Mouse (Mus musculus) midbrain, embryonic 10.5 days (tissue): ENCODE measurements around the gene AI987944. TPM values are rescaled to one million over a fixed set of nuclear protein-coding genes. Genes with fewer than 3 reads are reported as not detected.

Source experiments
- DNase-seq: peaks from one replicate; pipeline ENCODE4 v3.0.0-alpha.2; 2017; ENCODE audit warnings: low spot score
- H3K27ac ChIP-seq: fragments of 300-500 bp; sonication (generic); replicated peaks from 2 replicates; pipeline ENCODE4 v1.5.1; 2016; ENCODE audit warnings: mild to moderate bottlenecking
- H3K27me3 ChIP-seq: fragments of 300-500 bp; sonication (generic); 2 replicates; pipeline ENCODE4 v1.6.1; 2016; ENCODE audit warnings: low read depth, mild to moderate bottlenecking; ENCODE audit not compliant: poor library complexity, severe bottlenecking
- H3K36me3 ChIP-seq: fragments of 300-500 bp; sonication (generic); 2 replicates; pipeline ENCODE4 v1.6.1; 2016; ENCODE audit warnings: mild to moderate bottlenecking, moderate library complexity
- H3K4me1 ChIP-seq: fragments of 300-500 bp; sonication (generic); 2 replicates; pipeline ENCODE4 v1.6.1; 2016
- H3K4me3 ChIP-seq: fragments of 300-500 bp; sonication (generic); 2 replicates; pipeline ENCODE4 v1.5.1; 2016; ENCODE audit warnings: mild to moderate bottlenecking, moderate library complexity
- H3K9me3 ChIP-seq: fragments of 300-500 bp; sonication (generic); replicated peaks from 2 replicates; pipeline ENCODE4 v1.6.1; 2016; ENCODE audit warnings: mild to moderate bottlenecking
- WGBS: fragments of 180-500 bp; shearing (Covaris S2); methylation state at CpG from one replicate; pipeline ENCODE4 v1.1.7; 2016; 5-methylcytosine and 5-hydroxymethylcytosine counted together
- polyA plus RNA-seq: library from polyadenylated mRNA; unstranded; fragments of >200 nt; fragmentation: Nextera tagmentation; extraction: Ambion mirVana; gene quantifications from 2 replicates; pipeline ENCODE4 v1.2.1, GENCODE M21; 2016

Gene AI987944
- polyA plus RNA-seq: 11.0 and 11.9 TPM in 2 replicates

DNA sequence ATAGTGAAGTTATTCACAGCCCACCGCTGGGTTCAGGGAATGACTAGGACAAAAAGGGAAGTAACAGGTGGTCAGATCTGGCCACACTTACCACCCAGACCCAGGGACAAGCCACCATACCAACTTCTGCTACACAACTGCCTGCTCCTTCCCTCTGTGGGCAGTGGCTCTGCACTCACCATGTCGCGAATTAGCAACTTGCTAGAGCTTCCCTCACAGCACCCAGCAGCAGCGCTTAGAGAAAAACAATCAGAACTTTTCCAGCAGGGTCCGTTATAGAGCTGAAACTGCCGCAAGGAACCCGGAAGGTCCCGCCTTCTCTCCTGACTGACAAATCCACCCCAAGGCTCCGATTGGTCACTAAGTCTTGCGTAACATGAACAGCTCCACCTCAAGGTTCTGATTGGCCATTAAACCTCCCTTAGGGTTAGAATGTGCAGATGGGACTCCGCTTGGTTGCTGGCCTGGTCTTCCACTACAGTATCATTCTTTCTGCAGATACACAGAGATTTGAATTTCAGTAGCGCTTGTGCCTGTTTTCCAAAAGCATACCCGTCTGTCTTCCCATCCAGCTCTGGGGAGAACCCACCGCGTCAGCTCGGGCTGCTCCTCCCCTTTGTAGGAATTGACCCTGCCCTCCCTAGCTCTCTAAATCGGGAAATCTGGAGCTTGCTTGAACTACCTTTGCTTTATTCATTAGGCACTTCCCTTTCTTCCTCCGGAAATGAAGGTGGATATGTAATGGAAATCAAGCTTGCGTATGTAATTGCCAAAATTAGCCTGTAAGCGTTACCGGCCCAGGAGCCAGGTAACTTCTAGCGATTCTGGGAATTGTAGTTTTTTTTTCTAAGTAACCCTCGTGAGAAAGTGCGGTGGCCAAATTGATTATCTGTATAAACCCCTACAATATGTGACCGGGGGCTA is at the start of gene AI987944:
AI987944 (minus strand) TSS at position 332 of the 924 bp plus-strand sequence.
- under 1% methylated on average over 25 of the region's 25 CpGs for WGBS
- H3K27me3 ChIP-seq: no peaks in the 10 kb centered on the region
- H3K36me3 ChIP-seq: peaks cover 4% of the 10 kb centered on the region; the same call in 1 of the 2 replicates
- peak; percentile 82 for DNase-seq
- no peaks in the 10 kb centered on the region; the same call in 1 of the 2 replicates for H3K4me1 ChIP-seq
- H3K9me3 ChIP-seq: 0 out of 2 replicates have a peak, but pooled peaks cover 5% of the 10 kb centered on the region
- peak within 1 kb of the TSS; percentile 65 for H3K4me3 ChIP-seq
- peak within 1 kb of the TSS; percentile 85 for H3K27ac ChIP-seq

DNA sequence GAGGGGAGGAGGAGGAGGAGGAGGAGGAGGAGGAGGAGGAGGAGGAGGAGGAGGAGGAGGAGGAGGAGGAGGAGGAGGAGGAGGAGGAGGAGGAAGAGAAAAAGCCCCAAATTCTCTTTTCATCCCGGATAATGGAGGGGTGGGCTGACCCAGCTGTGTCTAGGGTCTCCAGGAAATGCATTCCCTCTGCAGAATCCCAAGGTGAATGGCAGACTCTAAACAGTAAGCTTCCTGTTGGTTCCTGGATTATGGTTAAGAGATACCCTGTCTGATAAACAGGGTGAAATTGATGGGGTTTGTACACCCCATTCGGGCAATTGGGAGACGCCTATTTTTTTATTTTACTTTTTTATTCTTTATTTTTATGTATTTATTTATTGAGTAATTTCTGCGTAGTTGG is 951 bp upstream of the AI987944 start:
- 68% methylated on average over 4 of the region's 4 CpGs for WGBS
- Histone ChIP-seq H3K27me3 (no peaks in the 10 kb centered on the region), H3K36me3 (no peaks in the 10 kb centered on the region), H3K4me3 (peak overlapping the region; percentile 65), H3K9me3 (0 out of 2 replicates have a peak, but pooled peaks cover 3% of the 10 kb centered on the region), H3K27ac (peak overlapping the region; percentile 85), H3K4me1 (no peaks in the 10 kb centered on the region; the same call in 1 of the 2 replicates)
- no peak for DNase-seq

Other genes starting within 250 kb of the AI987944 start
- gene Gm5592, start 239.5 kb downstream of the AI987944 start, polyA plus RNA-seq: not detected in 2 replicates
- gene Vmn2r57, start 55.3 kb upstream of the AI987944 start, polyA plus RNA-seq: 0.21 TPM in 2 replicates
- 0.04 TPM in 1 of 2 replicates, not detected in the other for gene Gm20449, start 106.0 kb upstream of the AI987944 start, polyA plus RNA-seq
- gene AW146154, start 106.5 kb upstream of the AI987944 start, polyA plus RNA-seq: 8.4 and 13.4 TPM in 2 replicates
- not detected in 2 replicates for gene Gm6871, start 180.3 kb upstream of the AI987944 start, polyA plus RNA-seq
- gene 2610021A01Rik, start 205.9 kb upstream of the AI987944 start, polyA plus RNA-seq: 14.6 and 17.2 TPM in 2 replicates
- 12.4 and 15.4 TPM in 2 replicates for gene Zfp788, start 239.8 kb upstream of the AI987944 start, polyA plus RNA-seq